Mouse (Mus musculus) neural tube, embryonic 14.5 days (tissue): Measurements from ENCODE around the gene Guf1. TPM values are rescaled to one million over a fixed set of nuclear protein-coding genes. Genes with fewer than 3 reads are reported as not detected.
A peak's percentile ranks its signal among the peaks of the same experiment; 100 is the strongest.

ENCODE experiments used
- ATAC-seq: fragments of 200-750 bp; cut with Nextera tagmentation; 2 replicates; pipeline ENCODE4 v1.8.0; 2017; ENCODE audit warnings: low read depth, mild to moderate bottlenecking, moderate TSS enrichment, moderate library complexity
- H3K27ac ChIP-seq: fragments of 300-500 bp; sonication (generic); 2 replicates; pipeline ENCODE4 v1.5.1; 2014; ENCODE audit warnings: low read depth, mild to moderate bottlenecking, control low read depth, low read length, moderate library complexity, mixed read lengths
- H3K27me3 ChIP-seq: fragments of 300-500 bp; sonication (generic); 2 replicates; pipeline ENCODE4 v1.6.1; 2014; ENCODE audit warnings: low read length; ENCODE audit not compliant: control insufficient read depth, insufficient read depth
- H3K36me3 ChIP-seq: fragments of 300-500 bp; sonication (generic); 2 replicates; pipeline ENCODE4 v1.6.1; 2014; ENCODE audit warnings: low read length, mixed read lengths; ENCODE audit not compliant: control insufficient read depth, insufficient read depth
- H3K4me1 ChIP-seq: fragments of 300-500 bp; sonication (generic); 2 replicates; pipeline ENCODE4 v1.6.1; 2014; ENCODE audit warnings: low read length; ENCODE audit not compliant: control insufficient read depth, insufficient read depth
- H3K4me2 ChIP-seq: fragments of 300-500 bp; sonication (generic); 2 replicates; pipeline ENCODE4 v1.6.1; 2014; ENCODE audit warnings: mild to moderate bottlenecking, low read depth, low read length, control low read depth
- H3K4me3 ChIP-seq: fragments of 300-500 bp; sonication (generic); 2 replicates; pipeline ENCODE4 v1.5.1; 2014; ENCODE audit warnings: low read depth, low read length, control low read depth, mixed read lengths
- H3K9ac ChIP-seq: fragments of 300-500 bp; sonication (generic); replicated peaks from 2 replicates; pipeline ENCODE4 v1.6.1; 2014; ENCODE audit warnings: low read depth, mild to moderate bottlenecking, control low read depth, low read length, mixed read lengths
- H3K9me3 ChIP-seq: fragments of 300-500 bp; sonication (generic); 2 replicates; pipeline ENCODE4 v1.6.1; 2016; ENCODE audit warnings: low read length; ENCODE audit not compliant: control insufficient read depth
- WGBS: fragments of 180-500 bp; shearing (Covaris S2); extraction: QIAGEN DNeasy Blood & Tissue Kit; methylation state at CpG from one replicate; pipeline ENCODE4 v1.1.7; 2014; 5-methylcytosine and 5-hydroxymethylcytosine counted together
- polyA plus RNA-seq: library from polyadenylated mRNA; unstranded; fragments of >200 nt; fragmentation: Nextera tagmentation; extraction: Ambion mirVana; gene quantifications from 2 replicates; pipeline ENCODE4 v1.2.1, GENCODE M21; 2014

Gene Guf1
- 57.8 and 69.7 TPM in 2 replicates for polyA plus RNA-seq

DNA sequence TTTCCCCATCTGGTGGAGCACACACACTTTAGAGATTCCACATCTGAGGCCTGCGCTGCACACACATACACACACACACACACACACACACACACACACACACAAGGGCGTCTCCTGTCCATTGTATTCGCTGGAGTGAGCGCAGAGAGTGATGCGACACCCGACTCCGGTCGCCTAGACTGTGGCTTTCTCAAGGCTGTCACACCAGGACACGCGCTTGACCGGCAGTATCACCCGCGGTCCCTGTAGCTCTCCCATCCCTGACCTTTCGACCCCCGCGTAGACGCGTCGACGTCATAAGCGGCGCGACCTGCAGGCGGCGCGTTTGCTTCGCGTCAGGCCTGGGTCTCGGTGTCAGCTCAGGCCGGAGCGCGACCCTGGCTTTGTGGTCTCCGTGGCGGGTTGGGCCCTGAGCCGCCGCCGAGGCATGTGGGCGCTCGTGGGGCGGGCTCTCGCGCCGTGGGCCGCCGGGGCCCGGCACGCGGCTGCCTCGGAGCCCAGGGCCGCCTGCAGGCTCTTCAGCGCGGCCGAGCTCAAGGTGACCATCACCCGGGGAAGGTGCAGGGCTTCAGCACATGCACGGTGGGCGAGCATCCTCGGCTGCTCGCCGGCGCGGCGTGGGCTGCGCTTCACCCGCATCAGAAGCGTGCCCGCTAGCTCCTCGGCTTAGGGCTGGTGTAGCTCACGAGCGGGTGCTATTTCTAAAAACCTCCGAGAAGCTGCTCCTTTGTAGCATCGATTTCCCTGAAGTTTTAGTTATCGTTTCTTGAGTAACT, at the start of gene Guf1:
Gene Guf1, plus strand, starts transcription at position 296 of the 776 bp plus-strand sequence.
- peak within 1 kb of the TSS; percentile 89 for H3K4me3 ChIP-seq
- under 1% methylated on average over 68 of the region's 72 CpGs for WGBS
- H3K27me3 ChIP-seq: no peaks in the 10 kb centered on the region
- H3K4me1 ChIP-seq: no peaks in the 10 kb centered on the region
- H3K4me2 ChIP-seq: peak within 1 kb of the TSS; percentile 79
- H3K36me3 ChIP-seq: peaks cover 7% of the 10 kb centered on the region
- H3K9ac ChIP-seq: peak within 1 kb of the TSS; percentile 88
- no peaks in the 10 kb centered on the region for H3K9me3 ChIP-seq
- peak within 1 kb of the TSS; percentile 89 for H3K27ac ChIP-seq
- peak; percentile 94 for ATAC-seq

GRCm38 (mm10) chr5:69507045-69507444, 49.7 kb upstream of the Guf1 start:
- H3K9me3 ChIP-seq: no peaks in the 10 kb centered on the region
- H3K4me1 ChIP-seq: no peaks in the 10 kb centered on the region
- no peak overlapping the region for H3K9ac ChIP-seq
- WGBS: 87% methylated on average over 3 of the region's 3 CpGs
- no peaks in the 10 kb centered on the region for H3K36me3 ChIP-seq
- H3K4me2 ChIP-seq: no peak overlapping the region
- no peak overlapping the region for H3K4me3 ChIP-seq
- no peaks in the 10 kb centered on the region for H3K27me3 ChIP-seq
- H3K27ac ChIP-seq: no peak overlapping the region
- no peak for ATAC-seq

DNA sequence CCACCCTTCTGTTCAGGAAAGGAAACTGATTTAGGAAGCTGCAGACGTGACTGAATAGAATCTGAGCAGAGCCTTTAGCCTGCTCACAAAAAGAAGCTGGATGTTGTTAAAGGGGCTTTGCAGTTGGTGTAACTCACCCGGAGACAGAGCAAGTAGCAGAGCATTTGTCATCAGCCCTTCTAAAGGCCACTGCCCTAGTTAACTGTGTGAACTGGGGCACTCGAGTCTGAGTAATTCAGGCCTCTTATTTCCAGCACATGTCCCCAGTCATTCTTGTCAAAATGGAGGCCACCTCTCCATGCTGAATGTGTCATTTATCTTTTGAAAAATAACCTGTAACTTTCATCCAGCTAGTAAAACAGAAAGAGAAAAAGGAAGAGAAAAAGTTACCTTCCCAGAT, 45.1 kb upstream of the Guf1 start:
- H3K4me2 ChIP-seq: no peak overlapping the region

GRCm38 (mm10) chr5:69512203-69512602, 44.5 kb upstream of the Guf1 start:
- WGBS: 74% methylated on average over 4 of the region's 4 CpGs

More for the DNA sequence above, 45.1 kb upstream of the Guf1 start:
- H3K9ac ChIP-seq: no peak overlapping the region
- no peaks in the 10 kb centered on the region for H3K27me3 ChIP-seq
- no peak overlapping the region for H3K4me3 ChIP-seq
- H3K36me3 ChIP-seq: no peaks in the 10 kb centered on the region
- 24% methylated on average over 3 of the region's 3 CpGs for WGBS
- no peak overlapping the region for H3K27ac ChIP-seq
- H3K4me1 ChIP-seq: no peaks in the 10 kb centered on the region
- H3K9me3 ChIP-seq: no peaks in the 10 kb centered on the region
- ATAC-seq: no peak

GRCm38 (mm10) chr5:69520661-69521278, 36.0 kb upstream of the Guf1 start:
- ATAC-seq: peak; percentile 74; the same call in 1 of the 2 replicates
- WGBS: 36% methylated on average over 7 of the region's 7 CpGs
- Histone ChIP-seq H3K9me3 (no peaks in the 10 kb centered on the region), H3K4me3 (no peak overlapping the region), H3K4me2 (no peak overlapping the region), H3K4me1 (no peaks in the 10 kb centered on the region), H3K27me3 (no peaks in the 10 kb centered on the region), H3K27ac (no peak overlapping the region), H3K9ac (no peak overlapping the region), H3K36me3 (no peaks in the 10 kb centered on the region)

More at GRCm38 (mm10) chr5:69512203-69512602, 44.5 kb upstream of the Guf1 start:
- no peaks in the 10 kb centered on the region for H3K9me3 ChIP-seq
- H3K4me2 ChIP-seq: no peak overlapping the region
- H3K27ac ChIP-seq: no peak overlapping the region
- H3K27me3 ChIP-seq: no peaks in the 10 kb centered on the region
- H3K4me3 ChIP-seq: no peak overlapping the region
- no peaks in the 10 kb centered on the region for H3K36me3 ChIP-seq
- no peaks in the 10 kb centered on the region for H3K4me1 ChIP-seq
- no peak overlapping the region for H3K9ac ChIP-seq
- no peak for ATAC-seq

GRCm38 (mm10) chr5:69522064-69522463, 34.7 kb upstream of the Guf1 start:
- no peaks in the 10 kb centered on the region for H3K27me3 ChIP-seq
- no peak for ATAC-seq
- no peak overlapping the region for H3K9ac ChIP-seq
- 72% methylated on average over 5 of the region's 5 CpGs for WGBS
- no peaks in the 10 kb centered on the region for H3K4me1 ChIP-seq
- H3K9me3 ChIP-seq: no peaks in the 10 kb centered on the region
- no peak overlapping the region for H3K4me2 ChIP-seq
- H3K4me3 ChIP-seq: no peak overlapping the region
- no peaks in the 10 kb centered on the region for H3K36me3 ChIP-seq
- no peak overlapping the region for H3K27ac ChIP-seq

DNA sequence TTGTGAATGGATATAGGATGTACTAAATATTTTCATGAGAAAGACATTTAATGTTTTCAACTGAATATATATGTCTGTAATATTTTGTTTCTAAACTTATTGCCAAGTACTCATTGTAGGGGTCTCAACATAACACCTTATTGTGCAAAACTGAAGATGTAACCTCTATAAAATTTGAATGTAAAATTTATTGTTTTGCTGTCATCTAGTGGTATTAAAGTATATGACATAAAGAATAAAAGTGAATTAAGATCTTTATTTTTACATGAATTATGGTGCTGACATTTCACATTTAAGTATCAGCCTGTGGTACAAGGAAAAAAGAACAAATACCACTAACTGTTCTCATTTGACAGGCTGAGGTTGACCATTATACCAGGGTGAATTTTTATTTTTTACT, 32.8 kb upstream of the Guf1 start:
- Histone ChIP-seq H3K9me3 (no peaks in the 10 kb centered on the region), H3K9ac (no peak overlapping the region), H3K27ac (no peak overlapping the region), H3K4me1 (no peaks in the 10 kb centered on the region), H3K36me3 (no peaks in the 10 kb centered on the region), H3K27me3 (no peaks in the 10 kb centered on the region), H3K4me2 (no peak overlapping the region), H3K4me3 (no peak overlapping the region)
- ATAC-seq: no peak

- Histone ChIP-seq H3K27ac (no peak overlapping the region), H3K4me3 (no peak overlapping the region), H3K4me1 (no peaks in the 10 kb centered on the region), H3K4me2 (no peak overlapping the region), H3K36me3 (no peaks in the 10 kb centered on the region), H3K9me3 (no peaks in the 10 kb centered on the region), H3K9ac (no peak overlapping the region), H3K27me3 (no peaks in the 10 kb centered on the region)
- ATAC-seq: no peak
- 88% methylated on average over 1 of the region's 1 CpGs for WGBS
Measured at GRCm38 (mm10) chr5:69541680-69542079, 15.0 kb upstream of the Guf1 start.

GRCm38 (mm10) chr5:69542489-69542888, 14.2 kb upstream of the Guf1 start, which contains the start of gene Yipf7:
Gene Yipf7, minus strand, starts transcription at chr5:69542648.
- Histone ChIP-seq H3K36me3 (no peaks in the 10 kb centered on the region), H3K9me3 (no peaks in the 10 kb centered on the region), H3K9ac (no peak within 1 kb of the TSS), H3K4me1 (no peaks in the 10 kb centered on the region), H3K4me3 (no peak within 1 kb of the TSS), H3K4me2 (no peak within 1 kb of the TSS), H3K27me3 (no peaks in the 10 kb centered on the region), H3K27ac (no peak within 1 kb of the TSS)
- 78% methylated on average over 4 of the region's 4 CpGs for WGBS
- no peak for ATAC-seq
